Mouse (Mus musculus) urinary bladder, postnatal 14 days (tissue): ENCODE results near the gene Kat6b.

Experiments used
- DNase-seq: peaks from one replicate; pipeline ENCODE4 v3.0.0; 2021; ENCODE audit warnings: low spot score

Gene Kat6b

GRCm38 (mm10) chr14:21709545-21709944 lies 228.3 kb downstream of the Kat6b start:
- no peak for DNase-seq

- no peak for DNase-seq
These were observed 230.0 kb downstream of the Kat6b start for GRCm38 (mm10) chr14:21711231-21711630.

GRCm38 (mm10) chr14:21714486-21714885 lies 233.3 kb downstream of the Kat6b start, which contains the start of gene Dupd1:
Dupd1 (minus strand) TSS chr14:21714576.
- DNase-seq = no peak

- no peak for DNase-seq
These were observed 238.6 kb downstream of the Kat6b start for GRCm38 (mm10) chr14:21719646-21720383.

- no peak for DNase-seq
These were observed 239.4 kb downstream of the Kat6b start for GRCm38 (mm10) chr14:21720430-21721205.
